Mouse (Mus musculus) Muller cell, postnatal 12 days (primary cell): ENCODE data around the gene Phospho1.
"Not testable (repeated sequence)": the region's sequence is repeated elsewhere in the genome, so short reads cannot be mapped to it uniquely, and the experiment has no call there.

Experiments used
- DNase-seq: peaks from one replicate; pipeline ENCODE4 v3.0.0-alpha.2; 2015; ENCODE audit errors: inconsistent ontology term

Phospho1 gene

GRCm38 (mm10) chr11:95860071-95860490, 35.8 kb downstream of the Phospho1 start:
- DNase-seq = no peak

- no peak for DNase-seq
These were observed 37.1 kb downstream of the Phospho1 start for GRCm38 (mm10) chr11:95861397-95861796.

GRCm38 (mm10) chr11:95869442-95869841, 45.1 kb downstream of the Phospho1 start:
- no peak for DNase-seq

- no peak for DNase-seq
These were observed 45.7 kb downstream of the Phospho1 start for GRCm38 (mm10) chr11:95869918-95870470.

- peak; percentile 1 for DNase-seq
These were observed 51.5 kb downstream of the Phospho1 start for GRCm38 (mm10) chr11:95875804-95876203.

GRCm38 (mm10) chr11:95876296-95876695, 52.0 kb downstream of the Phospho1 start:
- peak; percentile 19 for DNase-seq

- not testable (repeated sequence) for DNase-seq
These were observed 55.6 kb downstream of the Phospho1 start for GRCm38 (mm10) chr11:95879861-95880260.
